Comparison of ENCODE assay signal across 10 mouse cellular contexts in the genomic region with DNA sequence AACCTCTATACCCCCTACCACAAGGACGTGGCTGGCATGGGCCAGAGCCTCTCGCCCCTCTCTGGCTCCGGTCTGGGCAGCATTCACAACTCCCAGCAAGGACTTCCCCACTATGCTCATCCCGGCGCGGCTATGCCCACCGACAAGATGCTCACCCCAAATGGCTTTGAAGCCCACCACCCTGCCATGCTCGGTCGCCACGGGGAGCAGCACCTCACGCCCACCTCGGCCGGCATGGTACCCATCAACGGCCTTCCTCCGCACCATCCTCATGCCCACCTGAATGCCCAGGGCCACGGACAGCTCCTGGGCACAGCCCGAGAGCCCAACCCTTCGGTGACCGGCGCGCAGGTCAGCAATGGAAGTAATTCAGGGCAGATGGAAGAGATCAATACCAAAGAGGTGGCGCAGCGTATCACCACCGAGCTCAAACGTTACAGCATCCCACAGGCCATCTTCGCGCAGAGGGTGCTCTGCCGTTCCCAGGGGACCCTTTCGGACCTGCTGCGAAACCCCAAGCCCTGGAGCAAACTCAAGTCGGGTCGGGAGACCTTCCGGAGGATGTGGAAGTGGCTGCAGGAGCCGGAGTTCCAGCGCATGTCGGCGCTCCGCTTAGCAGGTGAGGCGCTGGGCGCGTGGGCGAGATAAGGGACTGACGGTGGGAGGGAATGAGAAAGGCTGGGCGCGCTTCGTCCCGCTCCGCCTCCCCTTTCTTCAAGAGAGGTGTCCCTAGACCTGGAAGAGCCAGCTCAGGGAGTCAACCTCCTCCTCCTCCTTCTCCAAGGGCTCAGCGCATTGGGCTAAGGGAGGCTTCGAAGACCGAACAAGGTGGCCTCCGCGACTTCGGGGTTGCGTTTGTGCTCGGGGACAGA. TPM values are rescaled to one million over a fixed set of nuclear protein-coding genes. Genes with fewer than 3 reads are reported as not detected.
A peak's percentile ranks its signal among the peaks of the same experiment; 100 is the strongest.
DNase-seq lines count a peak whose midpoint lies in the region; ATAC-seq and TF ChIP-seq lines count a peak whose summit lies in the region.
"Had no signal": no experiment of that assay in that cellular context is flagged by ENCODE, and none has a peak within 500 bp of the region (broad histone marks: within the 10 kb centered on the region; RNA-seq: fewer than 3 reads in every experiment).

No protein-coding gene starts in this region.

- no peak for TF ChIP-seq CTCF in heart, postnatal 0 days (IDR thresholded peaks at IDR 0.05; ENCODE audit: low read depth)

- no peaks in the 10 kb centered on the region for H3K9me3 ChIP-seq in heart, postnatal 0 days (replicated peaks; ENCODE audit: control insufficient read depth, low read length)
- no peaks in the 10 kb centered on the region for H3K9me3 ChIP-seq in intestine, embryonic 14.5 days (ENCODE audit: control insufficient read depth, low read length)
- H3K9me3 ChIP-seq in midbrain, embryonic 16.5 days (replicated peaks; ENCODE audit: control insufficient read depth, low read length, poor library complexity, severe bottlenecking) = no peaks in the 10 kb centered on the region

- no peak for DNase-seq in heart, postnatal 0 days (ENCODE audit: low spot score)
- no peak for DNase-seq in heart, postnatal 10 days
- DNase-seq in embryo, embryonic 9.5 days (ENCODE audit: extremely low spot score) = peak; percentile 32
- peak; percentile 69 for DNase-seq in intestine, embryonic 14.5 days (ENCODE audit: low spot score)
- no peak for DNase-seq in urinary bladder, postnatal 14 days (ENCODE audit: low spot score)
- no peak for DNase-seq in spleen, postnatal 14 days (ENCODE audit: low spot score in 2 of 2)
- DNase-seq in layer of hippocampus, postnatal 14 days (ENCODE audit: low spot score in 2 of 2) = no peak
- DNase-seq: cerebellum, adult 18-20 months; heart, postnatal 36 days had no signal

- ATAC-seq in heart, postnatal 0 days (ENCODE audit: insufficient read depth, low read depth) = no peak
- no peak for ATAC-seq in intestine, embryonic 14.5 days (replicated peaks; ENCODE audit: low FRiP score, low TSS enrichment, low read depth)
- no peak for ATAC-seq in midbrain, embryonic 16.5 days

- intact Hi-C loops in heart, postnatal 10 days (cut with DNase I) = no loop called here

- H3K4me3 ChIP-seq in heart, postnatal 0 days (ENCODE audit: low read depth, low read length) = peak overlapping the region; percentile 51
- H3K4me3 ChIP-seq in intestine, embryonic 14.5 days (ENCODE audit: low read depth, low read length) = peak overlapping the region; percentile 48
- peak overlapping the region; percentile 51 for H3K4me3 ChIP-seq in midbrain, embryonic 16.5 days (ENCODE audit: low read depth, low read length)

- H3K4me1 ChIP-seq in heart, postnatal 0 days (ENCODE audit: control insufficient read depth, insufficient read depth) = peaks cover 13% of the 10 kb centered on the region
- H3K4me1 ChIP-seq in intestine, embryonic 14.5 days (replicated peaks; ENCODE audit: control insufficient read depth, insufficient read depth, low read length) = peaks cover 11% of the 10 kb centered on the region
- H3K4me1 ChIP-seq in midbrain, embryonic 16.5 days (ENCODE audit: control insufficient read depth, insufficient read depth, low read length) = peaks cover 28% of the 10 kb centered on the region

- no peak overlapping the region for H3K9ac ChIP-seq in heart, postnatal 0 days (replicated peaks; ENCODE audit: low read depth, low read length)
- no peak overlapping the region for H3K9ac ChIP-seq in intestine, embryonic 14.5 days (ENCODE audit: low read length)
- peak overlapping the region; percentile 68 for H3K9ac ChIP-seq in midbrain, embryonic 16.5 days (ENCODE audit: low read depth, low read length)

- peaks cover 100% of the 10 kb centered on the region for H3K27me3 ChIP-seq in heart, postnatal 0 days (ENCODE audit: control insufficient read depth, insufficient read depth, low read length)
- peaks cover 99% of the 10 kb centered on the region for H3K27me3 ChIP-seq in intestine, embryonic 14.5 days (replicated peaks; ENCODE audit: control insufficient read depth, insufficient read depth, low read length)
- H3K27me3 ChIP-seq in midbrain, embryonic 16.5 days (ENCODE audit: control insufficient read depth, insufficient read depth, low read depth, low read length) = peaks cover 40% of the 10 kb centered on the region

- no peak for TF ChIP-seq EP300 in heart, postnatal 0 days (IDR thresholded peaks at IDR 0.05; ENCODE audit: low read depth)

- no peaks in the 10 kb centered on the region for H3K36me3 ChIP-seq in heart, postnatal 0 days (replicated peaks; ENCODE audit: control insufficient read depth, insufficient read depth, low read length)
- H3K36me3 ChIP-seq in intestine, embryonic 14.5 days (ENCODE audit: control insufficient read depth, insufficient read depth, low read length) = no peaks in the 10 kb centered on the region
- H3K36me3 ChIP-seq in midbrain, embryonic 16.5 days (ENCODE audit: control insufficient read depth, insufficient read depth, low read length) = no peaks in the 10 kb centered on the region

- peak overlapping the region; percentile 77 for H3K4me2 ChIP-seq in heart, postnatal 0 days (ENCODE audit: low read depth, low read length)
- H3K4me2 ChIP-seq in intestine, embryonic 14.5 days (ENCODE audit: low read length) = peak overlapping the region; percentile 94
- H3K4me2 ChIP-seq in midbrain, embryonic 16.5 days (ENCODE audit: low read length) = peak overlapping the region; percentile 93

- WGBS in heart, postnatal 0 days = 2% methylated on average over 56 of the region's 56 CpGs
- WGBS in intestine, embryonic 14.5 days = 2% methylated on average over 55 of the region's 56 CpGs
- under 1% methylated on average over 56 of the region's 56 CpGs for WGBS in midbrain, embryonic 16.5 days

- no peak overlapping the region for H3K27ac ChIP-seq in heart, postnatal 0 days (ENCODE audit: low read depth)
- no peak overlapping the region for H3K27ac ChIP-seq in intestine, embryonic 14.5 days (ENCODE audit: low read depth)
- H3K27ac ChIP-seq in midbrain, embryonic 16.5 days (ENCODE audit: low read length) = peak overlapping the region; percentile 79

RNA-seq across cellular contexts. Expression of a gene that starts 1.3 kb away (rescaled TPM):
- not detected in 2 replicates for total RNA-seq in heart, postnatal 0 days (2014; rRNA removed; ENCODE audit: low replicate concordance)
- 0.03 TPM in 1 of 2 replicates, not detected in the other for polyA plus RNA-seq in heart, postnatal 0 days (2015; fragmentation: Nextera tagmentation; extraction: Ambion mirVana)
- not detected for total RNA-seq in heart, postnatal 10 days (2021)
- 0.47 and 2.0 TPM in 2 replicates for polyA plus RNA-seq in intestine, embryonic 14.5 days (2014; fragmentation: Nextera tagmentation; extraction: Ambion mirVana)
- 5.8 and 6.1 TPM in 2 replicates for polyA plus RNA-seq in midbrain, embryonic 16.5 days (2015; fragmentation: Nextera tagmentation; extraction: Ambion mirVana)
- total RNA-seq in layer of hippocampus, postnatal 14 days (2021) = under 1 TPM; 0.23 to 0.26 TPM
- total RNA-seq: heart, postnatal 36 days had no signal

Comparison
In these comparisons a context has a peak if more than half of its experiments do, and no peak if none do; other contexts are left out.
1. DNase-seq: peak in embryo, embryonic 9.5 days (single experiment) and intestine, embryonic 14.5 days (single experiment); none in heart, postnatal 0 days (single experiment), heart, postnatal 10 days (0 of 2), urinary bladder, postnatal 14 days (single experiment), spleen, postnatal 14 days (0 of 2) and layer of hippocampus, postnatal 14 days (0 of 2).
2. Peak in every context shown above with its lines, with median percentiles within 50 percentile points of each other: H3K4me2 ChIP-seq and H3K4me3 ChIP-seq.